Mouse (Mus musculus): ENCODE results near the gene Mvb12b. TPM values are rescaled to one million over a fixed set of nuclear protein-coding genes. Genes with fewer than 3 reads are reported as not detected.

Gene Mvb12b
- 24.8 and 29.5 TPM in 2 replicates for polyA plus RNA-seq (2012; rRNA removed; ENCODE audit: low replicate concordance)

GRCm38 (mm10) chr2:33887328-33888099, at the start of gene Mvb12b:
Gene Mvb12b (minus strand): TSS chr2:33887946.

Other genes with a start within 250 kb of the Mvb12b start
- gene Lmx1b, start 247.4 kb downstream of the Mvb12b start, polyA plus RNA-seq (2012; rRNA removed; ENCODE audit: low replicate concordance), result not detected in 2 replicates

All from subcutaneous adipose tissue, adult 2 months (tissue).